Mouse (Mus musculus): ENCODE results near the gene Adamts1.

The Adamts1 gene

DNA sequence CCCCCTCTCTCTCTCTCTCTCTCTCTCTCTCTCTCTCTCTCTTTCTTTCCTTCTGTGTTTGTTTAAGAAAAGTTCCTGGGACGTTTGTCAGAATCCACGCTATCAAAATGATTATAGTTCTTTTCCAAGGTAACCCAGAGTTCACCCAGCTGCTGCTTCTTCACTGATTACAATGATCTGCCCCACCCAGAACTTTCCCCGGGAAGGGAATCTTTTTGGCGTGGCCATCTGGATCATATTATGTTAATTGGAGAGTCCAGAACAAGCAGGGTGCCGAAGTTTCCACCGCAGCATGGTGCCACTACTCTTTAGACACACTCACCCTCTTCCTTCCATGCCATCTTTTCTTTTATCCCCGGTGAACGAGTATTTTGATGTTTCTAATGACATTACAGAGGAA is 37.2 kb downstream of the Adamts1 start:
- no peak for DNase-seq (ENCODE audit: low read depth, low spot score)

DNA sequence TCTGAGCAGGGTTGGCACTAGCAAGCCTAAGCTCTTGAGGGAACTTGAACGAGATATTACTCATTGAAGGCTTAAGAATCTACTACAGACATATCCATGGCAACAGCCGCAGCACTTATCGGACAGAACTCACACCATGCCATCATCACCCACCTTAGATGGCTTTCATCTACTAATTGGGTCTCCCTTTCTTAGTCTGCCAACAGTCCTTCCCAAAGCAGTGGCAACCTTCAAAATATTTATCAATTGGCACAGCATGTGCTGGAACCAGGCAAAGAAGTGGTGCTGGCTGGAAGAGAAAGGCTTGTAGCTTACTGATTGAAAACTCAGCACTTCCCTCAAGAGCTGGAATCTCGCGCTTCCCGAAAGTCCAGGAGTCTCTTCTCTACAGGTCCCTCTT is 37.7 kb downstream of the Adamts1 start:
- no peak for DNase-seq (ENCODE audit: low read depth, low spot score)

- no peak for DNase-seq (ENCODE audit: low read depth, low spot score)
Observed at GRCm38 (mm10) chr16:85762052-85762665, 40.8 kb downstream of the Adamts1 start.

DNA sequence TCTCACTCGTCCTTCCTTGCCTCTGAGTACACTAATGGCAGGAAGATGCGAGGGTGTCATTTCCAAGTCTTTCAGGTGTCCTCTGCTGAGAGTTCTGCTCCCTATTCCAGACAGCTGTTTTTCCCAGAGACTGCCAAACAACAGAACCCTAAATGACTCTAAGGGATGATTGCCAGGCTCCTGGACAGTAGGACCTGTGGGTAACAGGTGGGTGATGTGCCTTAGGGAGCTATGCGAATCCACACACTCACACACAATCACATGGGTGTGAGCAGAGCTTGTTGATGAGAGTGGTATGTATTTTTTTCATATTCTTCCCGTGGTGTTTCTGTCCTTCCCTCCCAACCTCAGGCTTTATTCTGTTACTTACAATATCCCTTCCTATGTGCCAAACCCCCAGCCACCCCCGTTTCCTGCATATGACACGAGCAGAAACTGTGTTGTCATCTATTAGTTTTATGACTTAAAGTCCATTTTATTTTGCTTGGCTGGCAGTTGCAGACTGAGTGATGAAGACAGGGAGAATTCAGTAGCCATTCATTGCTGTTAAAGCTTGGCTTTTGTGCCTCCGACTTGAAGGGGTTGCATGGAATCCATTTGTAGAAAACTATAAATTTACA is 41.8 kb downstream of the Adamts1 start:
- no peak for DNase-seq (ENCODE audit: low read depth, low spot score)

GRCm38 (mm10) chr16:85756101-85756819 is 46.7 kb downstream of the Adamts1 start:
- no peak for DNase-seq (ENCODE audit: low read depth, low spot score)

DNA sequence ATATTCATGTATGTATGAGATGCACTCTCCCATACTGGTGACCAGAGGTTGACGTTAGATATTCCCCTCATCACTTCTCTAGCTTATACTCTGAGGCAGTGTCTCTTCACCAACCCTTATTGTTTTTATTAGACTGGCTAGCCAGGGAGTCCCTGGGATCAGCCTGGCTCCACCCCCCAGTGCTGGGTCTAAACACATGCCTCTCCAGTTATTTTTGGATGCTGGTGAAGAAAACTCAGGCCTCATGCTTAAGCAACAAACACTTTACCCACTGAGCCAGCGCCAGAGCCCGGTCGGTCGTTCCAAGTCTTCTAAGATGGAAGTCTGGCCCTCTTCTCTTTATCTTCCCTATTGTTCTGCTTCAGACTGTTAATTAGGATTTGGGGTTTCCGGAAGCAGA is 53.6 kb downstream of the Adamts1 start:
- no peak for DNase-seq (ENCODE audit: low read depth, low spot score)

GRCm38 (mm10) chr16:85747589-85748360 is 55.1 kb downstream of the Adamts1 start:
- DNase-seq (ENCODE audit: low read depth, low spot score): no peak

DNA sequence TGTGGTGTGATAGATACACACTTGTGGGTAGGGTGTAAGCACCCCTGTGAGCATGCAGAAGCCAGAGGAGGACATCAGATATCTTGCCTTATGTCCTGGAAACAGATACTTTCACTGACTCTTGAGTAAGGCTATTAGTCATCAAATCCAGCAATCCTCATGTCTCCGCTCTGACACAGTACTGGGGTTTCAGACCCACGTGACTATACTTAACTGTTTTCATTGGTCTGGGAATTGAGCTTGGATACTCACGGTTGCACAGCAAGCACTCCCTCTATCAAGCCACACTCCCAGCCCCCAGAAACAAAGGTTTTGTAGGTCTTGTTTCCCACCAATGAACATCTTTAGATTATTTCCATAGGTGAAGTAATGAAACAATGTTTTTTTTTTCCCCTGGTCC is 56.5 kb downstream of the Adamts1 start:
- DNase-seq (ENCODE audit: low read depth, low spot score): no peak
